Mouse (Mus musculus) inflammation-experienced regulatory T-cells, adult 6 months (primary cell): Measurements from ENCODE around the gene Dbh. TPM values are rescaled to one million over a fixed set of nuclear protein-coding genes. Genes with fewer than 3 reads are reported as not detected.

Experiments used
- ATAC-seq: one replicate; pipeline ENCODE4 v1.8.0; 2017
- polyA plus RNA-seq, 3 experiments: library from polyadenylated mRNA; unstranded; fragments of 100-300 nt; shearing (Covaris generic); gene quantifications; one replicate each; pipeline ENCODE4 v1.2.1; 2017

Gene Dbh
- polyA plus RNA-seq, 3 experiments from 2014 or later, result 0.22 TPM; not detected in 2

DNA sequence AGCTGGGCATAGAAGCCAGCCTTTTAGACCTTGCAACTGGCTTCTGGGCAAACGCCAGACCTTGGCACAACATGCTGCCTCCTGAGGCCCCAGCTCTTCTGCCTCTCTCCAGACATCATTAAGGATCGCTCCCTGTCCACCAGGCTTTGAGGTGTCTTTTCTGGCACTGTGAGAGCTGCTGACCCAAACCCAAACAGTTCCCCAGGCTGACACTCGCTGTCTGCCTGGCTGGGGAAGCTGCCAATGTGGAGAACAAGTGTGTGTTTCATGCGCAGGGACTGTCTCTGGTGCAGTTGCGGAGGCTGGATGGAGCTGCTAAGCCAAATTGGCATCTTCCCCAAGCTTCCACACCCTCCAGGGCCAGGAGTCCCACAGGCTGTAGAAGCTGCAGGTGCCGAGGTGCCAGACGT is 58.0 kb downstream of the Dbh start:
- ATAC-seq, result no peak

DNA sequence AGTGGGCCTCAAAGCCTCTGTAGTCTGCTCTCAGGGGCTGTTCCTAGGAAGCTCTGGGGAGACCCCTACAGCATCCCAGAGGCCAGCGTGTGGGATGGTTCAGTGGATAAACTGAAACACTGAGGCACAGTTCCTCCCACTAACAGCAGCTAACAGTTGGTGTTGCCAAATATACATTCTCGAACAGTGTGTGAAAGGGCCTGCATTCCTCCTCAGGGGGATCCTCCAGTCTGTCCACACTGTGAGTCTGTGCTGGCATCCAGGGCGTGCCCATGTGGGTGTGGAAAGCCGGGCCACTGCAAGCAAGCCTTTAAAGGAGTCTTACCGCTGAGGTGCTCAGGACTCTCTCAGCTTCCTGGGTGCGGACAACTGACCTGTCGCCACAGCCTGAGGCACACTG is 61.5 kb downstream of the Dbh start:
- no peak for ATAC-seq

DNA sequence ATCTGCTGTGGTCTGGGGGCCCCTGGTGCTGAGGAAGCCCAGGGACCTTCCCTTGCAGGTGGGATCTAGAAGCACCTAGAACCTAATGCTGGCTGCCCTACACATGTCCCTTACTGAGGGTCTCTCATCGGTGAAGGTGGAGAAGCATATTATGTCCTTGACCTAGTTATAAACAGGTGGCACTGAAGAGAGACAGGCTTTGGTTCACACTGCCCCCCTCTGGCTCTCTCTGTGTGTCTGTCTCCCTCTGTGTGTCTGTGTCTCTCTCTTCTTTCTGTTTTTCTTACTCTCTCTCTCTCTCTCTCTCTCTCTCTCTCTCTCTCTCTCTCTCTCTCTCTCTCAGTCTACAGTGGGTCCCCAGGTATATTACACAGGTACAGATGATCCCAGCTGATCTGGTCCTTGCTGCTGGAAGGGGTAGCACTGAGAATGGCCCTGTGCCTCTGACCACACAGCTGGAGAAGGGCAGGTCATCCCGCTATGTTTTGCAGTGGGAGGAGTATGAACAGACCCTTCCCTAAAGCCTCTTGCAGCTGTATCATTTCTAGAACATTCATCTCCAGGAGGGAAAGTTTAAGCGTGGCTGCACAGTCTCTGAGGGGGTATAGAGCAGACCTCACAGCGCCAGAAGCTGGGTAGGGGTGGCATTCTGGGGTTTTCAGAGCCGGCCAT is 63.9 kb downstream of the Dbh start:
- ATAC-seq, result no peak

DNA sequence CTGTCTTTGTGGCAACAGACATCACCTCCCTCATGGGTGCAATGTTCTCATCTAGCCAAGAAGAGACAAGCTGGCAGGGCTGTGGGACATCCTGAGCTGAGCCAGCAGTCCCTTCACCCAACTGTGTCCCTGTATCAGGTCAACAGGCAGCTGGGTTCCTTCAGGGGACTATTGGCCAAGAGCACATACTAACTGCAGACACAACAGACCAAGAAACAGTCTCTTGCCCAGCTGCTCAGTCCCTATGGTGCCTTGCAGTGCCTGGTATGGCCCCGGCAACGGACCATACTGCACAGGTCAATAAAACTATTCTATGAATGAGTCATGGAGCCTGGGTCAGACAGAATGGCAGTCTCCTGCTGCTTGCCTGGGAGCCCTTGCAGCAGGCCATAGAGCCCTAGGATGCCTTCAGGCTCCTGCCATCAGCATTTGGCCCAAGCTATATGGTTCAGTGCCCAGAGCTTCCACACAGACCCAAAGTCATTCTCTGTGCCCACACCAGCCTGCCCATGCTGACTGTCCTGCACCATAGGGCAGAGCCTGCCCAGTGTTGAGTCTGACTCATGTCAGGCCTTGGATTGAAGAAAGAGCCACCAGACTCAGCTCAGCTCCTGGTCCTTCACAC is 64.6 kb downstream of the Dbh start:
- ATAC-seq, result no peak

DNA sequence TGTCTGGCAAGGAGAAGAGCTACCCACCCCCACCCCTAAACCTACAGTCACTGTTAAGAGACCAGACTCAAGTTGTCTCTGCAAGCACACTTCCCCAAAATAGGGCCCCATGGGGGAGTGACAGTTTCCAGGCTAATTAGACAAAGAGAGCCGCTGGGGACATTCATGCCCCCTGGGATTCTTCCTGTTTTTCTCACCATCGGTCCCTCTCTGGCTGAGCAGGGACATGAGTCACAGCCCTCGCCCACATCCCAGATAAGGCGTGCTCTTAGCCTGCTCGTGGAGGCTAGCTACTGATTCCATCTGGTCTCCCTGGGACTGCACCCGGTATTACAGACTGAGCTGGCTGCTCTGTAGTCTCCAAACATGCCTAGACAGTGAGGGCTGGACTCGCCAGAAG is 67.3 kb downstream of the Dbh start:
- no peak for ATAC-seq

Other genes with a start within 250 kb of the Dbh start
- gene Surf2, start 248.9 kb upstream of the Dbh start, polyA plus RNA-seq, result 10 to 100 TPM; 31.8 to 57.2 (median 52.2) TPM
- 100 to 1,000 TPM; 110 to 139 (median 122) TPM for gene Surf1, start 248.7 kb upstream of the Dbh start, polyA plus RNA-seq
- 100 to 1,000 TPM in 1 of 3 experiments, 10 to 100 TPM in 2; 80.1 to 102 (median 86.7) TPM for gene Surf4, start 231.3 kb upstream of the Dbh start, polyA plus RNA-seq
- under 1 TPM; 0.16 to 0.36 (median 0.34) TPM for gene Stkld1, start 231.2 kb upstream of the Dbh start, polyA plus RNA-seq
- 10 to 100 TPM; 45.9 to 63.8 (median 58.7) TPM for gene Rexo4, start 200.8 kb upstream of the Dbh start, polyA plus RNA-seq
- gene Adamts13, start 191.8 kb upstream of the Dbh start, polyA plus RNA-seq, result not detected
- 10 to 100 TPM; 12.9 to 19.5 (median 17.3) TPM for gene Cacfd1, start 155.3 kb upstream of the Dbh start, polyA plus RNA-seq
- 1 to 10 TPM; 3.2 to 6.0 (median 3.5) TPM for gene Slc2a6, start 137.2 kb upstream of the Dbh start, polyA plus RNA-seq
- not detected for gene Mymk, start 93.1 kb upstream of the Dbh start, polyA plus RNA-seq
- gene Adamtsl2, start 85.9 kb upstream of the Dbh start, polyA plus RNA-seq, result not detected
- not detected for gene Fam163b, start 22.7 kb upstream of the Dbh start, polyA plus RNA-seq
- gene Sardh, start 83.1 kb downstream of the Dbh start, polyA plus RNA-seq, result 1 to 10 TPM in 2 of 3 experiments, not detected in 1; 6.3 to 7.3 TPM